Mouse (Mus musculus): Measurements from ENCODE around the gene Hdac7.

Hdac7 gene

DNA sequence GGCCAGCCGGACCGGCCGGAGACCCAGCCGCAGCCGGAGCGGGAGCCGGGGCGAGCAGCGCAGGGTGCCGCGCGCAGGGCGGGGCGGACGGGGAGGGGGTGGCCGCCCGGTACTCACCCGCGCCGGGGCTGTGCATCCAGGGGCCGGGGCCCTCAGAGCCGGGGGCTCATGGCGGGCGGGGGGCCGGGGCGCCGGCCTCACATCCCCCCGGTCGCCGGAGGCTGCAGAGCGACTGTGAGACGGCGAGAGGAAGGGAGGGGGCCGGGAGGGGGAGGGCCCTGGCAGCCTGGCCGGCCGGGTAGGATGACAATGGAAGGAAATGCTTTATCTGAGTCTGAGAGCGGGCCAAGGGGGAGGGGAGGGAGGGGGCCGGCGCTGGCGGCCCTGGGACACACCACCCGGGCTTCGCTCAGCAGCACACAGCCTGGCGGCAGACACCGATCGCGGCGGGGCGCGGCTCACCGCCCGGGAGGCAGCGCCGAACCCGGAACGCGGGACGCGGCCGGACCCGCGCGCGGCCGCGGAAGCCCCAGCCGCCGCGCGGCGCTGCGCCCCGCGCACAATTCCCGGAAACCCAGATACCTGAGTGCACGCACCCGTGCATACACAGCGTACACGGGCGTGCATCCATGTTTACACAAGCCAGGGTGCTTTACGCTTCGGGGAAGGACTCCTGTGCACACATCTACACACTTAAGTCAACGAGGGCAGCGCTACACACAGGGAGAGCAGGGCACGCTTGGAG lies 12.9 kb downstream of the Hdac7 start:
- DNase-seq, result peak; percentile 78 to 88

DNA sequence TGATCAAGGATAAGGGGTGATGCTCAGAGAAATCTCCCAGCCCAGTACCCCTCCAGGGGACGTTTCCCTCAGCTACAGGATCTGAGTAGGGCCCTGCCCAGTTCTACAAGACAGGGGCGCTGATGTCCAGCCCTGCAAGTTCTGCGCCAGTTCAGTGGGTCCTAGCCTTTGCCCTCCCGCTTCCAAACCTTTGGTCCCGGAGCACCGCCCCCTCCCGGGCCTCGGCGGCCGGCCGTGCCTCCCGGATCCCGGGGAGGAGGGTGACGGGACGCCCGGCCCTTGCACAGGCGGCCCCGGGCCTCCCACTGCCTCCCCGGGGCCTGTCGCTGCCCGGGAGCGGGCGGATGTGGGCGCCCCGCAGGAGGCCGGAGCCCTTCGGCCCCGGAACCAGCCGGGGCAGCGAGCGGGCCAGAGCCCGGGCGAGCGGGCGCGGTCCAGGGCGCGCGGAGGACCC lies 13.5 kb downstream of the Hdac7 start:
- peak; percentile 70 to 80 for DNase-seq

DNA sequence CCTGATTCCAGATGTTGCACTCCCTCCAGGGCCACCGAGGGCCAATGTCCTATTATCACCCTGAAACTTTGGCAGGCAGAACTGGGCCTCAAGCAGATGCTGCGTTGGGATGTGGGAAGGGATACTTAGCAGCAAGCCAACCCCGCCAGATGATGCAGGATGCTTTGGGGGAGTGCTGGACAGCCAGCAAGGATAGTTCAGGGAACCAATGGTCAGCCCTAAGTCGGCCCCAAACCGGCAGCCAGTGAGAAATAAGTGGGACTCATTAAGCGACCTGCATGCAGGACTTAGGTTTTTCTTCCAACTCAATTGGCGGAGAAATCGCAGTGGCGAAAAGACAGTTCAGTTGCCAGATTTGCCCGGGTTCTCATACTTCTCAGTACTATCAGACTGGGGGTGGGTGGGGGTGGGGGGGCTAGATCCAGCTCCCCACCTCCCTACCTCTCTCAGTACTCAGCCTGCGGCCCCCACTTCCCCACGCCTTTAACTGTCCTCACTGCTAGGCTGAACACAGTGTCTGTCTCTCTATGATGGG lies 14.0 kb downstream of the Hdac7 start:
- peak; percentile 37 to 54 for DNase-seq

DNA sequence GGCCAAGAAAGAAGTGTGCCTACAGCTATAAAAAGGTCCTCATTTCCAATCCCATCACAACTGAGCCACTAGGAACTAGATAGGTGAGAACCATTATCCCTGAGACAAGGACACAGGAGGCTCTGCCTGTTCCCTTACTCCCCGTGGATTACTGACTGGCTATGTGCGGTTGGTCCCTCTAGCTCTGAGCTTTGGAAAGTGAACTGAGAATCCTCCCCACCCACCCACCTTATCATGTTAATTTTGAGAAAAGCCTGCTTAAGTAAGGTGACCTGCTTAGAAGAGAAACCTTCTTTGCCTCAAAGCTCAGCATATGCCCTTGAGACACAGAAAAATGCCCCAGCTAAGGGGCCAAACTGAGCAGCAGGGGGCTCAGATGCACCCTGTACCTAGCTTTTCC lies 14.9 kb downstream of the Hdac7 start:
- no peak for DNase-seq

DNA sequence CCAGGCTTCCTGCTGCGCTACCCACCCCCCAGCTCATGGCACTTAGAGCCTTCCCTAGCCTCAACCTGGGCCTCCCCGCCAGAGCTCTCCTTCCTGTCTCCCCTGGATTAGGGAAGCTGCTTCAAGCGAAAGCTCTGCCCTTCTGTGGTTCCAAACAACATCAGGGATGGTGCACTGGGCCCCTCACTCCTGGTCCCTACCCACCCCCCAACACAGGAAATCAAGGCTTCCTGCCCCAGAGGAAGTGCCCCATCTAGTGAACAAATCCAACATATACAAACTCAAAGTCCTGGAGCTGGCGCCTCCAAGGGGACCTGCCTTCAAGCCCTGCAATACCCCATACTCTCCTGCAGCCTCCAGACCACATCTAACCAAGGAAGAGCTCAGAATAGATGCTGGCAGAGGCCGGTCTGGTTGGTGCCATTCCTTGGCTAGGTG lies 15.4 kb downstream of the Hdac7 start:
- peak; percentile 34 to 51 for DNase-seq

DNA sequence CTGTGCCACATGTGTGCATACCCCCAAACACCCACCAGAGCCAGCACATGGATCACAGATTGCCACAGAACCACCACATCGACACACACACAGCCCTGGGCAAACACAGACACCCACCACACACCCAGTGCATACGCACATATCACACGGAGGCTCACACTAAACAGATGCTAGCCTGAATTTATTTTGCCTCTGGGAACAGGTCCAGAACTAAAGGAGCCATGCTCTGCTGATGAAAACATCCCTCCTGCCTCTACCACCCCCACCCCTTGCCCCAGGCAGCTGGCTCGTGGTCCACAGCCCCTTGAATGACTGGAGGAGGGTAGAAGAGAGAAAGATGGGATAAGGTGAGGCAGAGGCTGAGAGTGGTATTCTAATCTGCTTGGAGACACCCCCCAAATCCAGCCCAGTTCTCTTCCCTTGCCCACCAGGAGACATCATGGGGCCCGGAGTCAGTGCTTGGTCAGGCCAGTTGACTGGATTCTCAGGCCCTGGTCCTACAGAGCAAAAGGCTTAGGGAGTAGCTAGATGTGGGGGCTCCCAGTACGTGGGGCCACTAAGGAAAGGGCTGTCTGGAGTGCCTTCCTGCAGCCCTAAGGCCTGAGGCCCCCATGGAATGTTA lies 16.0 kb downstream of the Hdac7 start:
- DNase-seq, result no peak

DNA sequence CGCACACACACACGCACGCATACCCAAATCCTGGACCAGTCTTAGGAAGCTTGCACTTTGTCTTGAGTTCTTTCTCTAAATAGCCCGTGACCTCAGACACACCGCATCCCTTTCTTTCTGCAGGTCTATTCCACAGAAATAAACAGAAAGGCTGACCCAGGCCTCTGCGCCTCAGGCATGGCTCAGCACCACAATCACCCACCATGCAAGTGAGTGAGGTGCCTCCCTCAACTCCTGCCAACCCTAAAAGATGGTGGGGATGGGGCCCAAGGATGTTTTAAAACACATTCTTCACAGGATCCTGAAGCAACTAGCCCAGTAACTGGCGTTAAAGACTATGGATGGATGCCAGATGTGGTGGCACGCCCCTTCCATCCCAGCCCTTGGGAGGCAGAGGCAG lies 16.9 kb downstream of the Hdac7 start:
- DNase-seq, result no peak

DNA sequence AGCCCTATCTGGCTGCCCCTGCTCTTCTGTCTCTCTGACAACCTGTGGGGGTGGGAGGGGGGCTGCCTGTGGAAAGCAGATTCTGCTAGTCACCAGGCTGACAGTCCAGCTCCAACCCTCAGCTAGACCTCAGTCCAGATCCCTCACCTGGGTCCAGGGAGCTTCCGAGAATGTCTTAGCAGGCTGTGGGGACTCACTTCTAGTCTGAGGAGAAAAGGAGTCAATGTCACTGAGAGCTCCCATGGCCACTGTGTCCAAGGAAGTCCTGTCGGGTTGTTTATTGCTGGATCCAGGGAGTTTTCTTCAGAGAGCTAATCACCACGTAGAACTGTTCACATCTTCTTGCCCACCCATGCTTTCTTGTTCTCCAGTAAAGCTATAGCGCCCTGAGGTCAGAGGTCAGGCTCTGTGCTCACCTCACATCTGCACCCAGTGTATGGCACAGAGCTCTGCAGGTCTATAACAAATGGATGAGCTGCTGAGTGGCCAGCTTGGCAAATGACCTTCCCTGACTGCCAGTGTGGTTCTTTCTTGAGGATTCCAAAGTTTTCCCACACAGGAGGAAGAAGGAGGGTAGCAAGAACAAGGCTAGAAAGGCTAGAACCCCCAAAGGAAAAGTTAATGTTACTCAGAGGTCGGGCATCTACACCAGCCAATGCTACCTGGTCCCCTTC lies 17.6 kb downstream of the Hdac7 start:
- DNase-seq, result no peak

DNA sequence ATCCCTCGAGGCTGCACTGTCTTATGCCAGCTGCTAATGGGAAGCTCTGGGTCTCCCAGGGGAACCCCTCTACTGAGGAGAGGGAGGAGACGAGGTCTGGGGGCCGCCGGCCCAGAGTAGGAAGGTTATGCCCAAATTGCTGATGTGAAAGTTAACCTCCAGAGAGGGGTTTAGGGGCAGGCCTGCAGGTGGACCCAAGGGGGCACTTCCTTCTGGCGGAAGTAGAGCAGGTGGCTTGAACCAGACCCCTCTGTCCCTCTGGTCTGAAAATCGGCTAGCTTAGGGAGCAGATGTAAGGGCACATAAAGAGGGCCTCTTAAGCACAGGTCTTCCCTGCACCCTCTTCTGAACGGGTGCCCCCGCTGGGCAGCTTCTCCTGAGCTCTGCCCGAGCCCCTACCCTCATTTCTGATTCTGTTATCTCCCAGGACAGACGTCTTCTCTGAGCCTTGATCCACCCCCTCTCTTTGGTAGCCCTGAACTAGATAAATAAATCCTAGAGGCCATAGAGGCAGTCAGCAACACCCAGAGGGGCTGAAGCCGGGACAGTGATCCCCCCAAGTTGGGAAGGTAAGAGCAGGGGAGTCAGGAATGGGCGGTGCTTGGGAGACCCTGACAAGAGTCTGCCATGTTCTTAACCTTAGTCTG lies 18.2 kb downstream of the Hdac7 start:
- no peak for DNase-seq

DNA sequence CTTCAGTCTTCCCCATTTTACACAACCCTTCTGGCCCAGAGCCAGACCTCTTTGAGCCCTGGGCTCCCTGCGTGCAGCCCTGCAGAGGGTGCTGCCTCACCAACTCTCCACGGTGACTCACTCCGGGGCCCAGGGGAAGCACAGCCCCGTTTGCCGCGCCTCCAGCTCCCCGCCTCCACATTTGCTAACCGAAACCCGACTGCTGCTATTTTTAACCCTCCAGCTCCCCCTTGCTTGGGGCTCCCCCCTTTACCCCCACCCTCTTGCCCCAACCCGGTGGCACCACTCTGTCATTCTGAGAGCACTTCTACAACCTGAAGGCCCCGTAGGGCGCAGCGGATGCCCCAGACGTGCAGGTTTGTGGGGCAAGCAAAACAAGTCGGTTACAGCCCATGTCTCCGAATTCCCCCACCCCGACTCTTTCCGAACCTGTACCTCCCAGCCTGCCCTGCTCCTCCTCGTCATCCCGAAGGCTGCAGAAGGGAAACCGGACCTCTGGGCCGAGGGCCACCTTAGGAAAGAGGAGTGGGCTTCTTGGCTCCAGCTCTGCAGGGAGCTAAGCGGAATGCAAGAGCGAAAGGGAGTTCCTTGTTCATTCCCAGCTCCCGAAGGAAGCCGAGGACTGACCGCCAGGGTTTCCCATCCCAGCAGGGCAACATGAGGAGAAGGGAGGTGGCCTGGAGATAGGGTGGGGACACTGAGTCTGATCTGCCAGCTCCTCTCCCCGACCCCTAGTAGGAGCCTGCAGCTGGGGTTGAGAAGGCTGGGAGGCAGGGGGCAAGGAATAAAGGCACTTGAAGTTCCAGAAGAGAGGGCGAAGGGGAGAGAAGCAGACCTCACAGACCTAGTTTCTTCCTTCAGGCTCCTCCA lies 19.0 kb downstream of the Hdac7 start:
- DNase-seq, result peak; percentile 84 to 91

DNA sequence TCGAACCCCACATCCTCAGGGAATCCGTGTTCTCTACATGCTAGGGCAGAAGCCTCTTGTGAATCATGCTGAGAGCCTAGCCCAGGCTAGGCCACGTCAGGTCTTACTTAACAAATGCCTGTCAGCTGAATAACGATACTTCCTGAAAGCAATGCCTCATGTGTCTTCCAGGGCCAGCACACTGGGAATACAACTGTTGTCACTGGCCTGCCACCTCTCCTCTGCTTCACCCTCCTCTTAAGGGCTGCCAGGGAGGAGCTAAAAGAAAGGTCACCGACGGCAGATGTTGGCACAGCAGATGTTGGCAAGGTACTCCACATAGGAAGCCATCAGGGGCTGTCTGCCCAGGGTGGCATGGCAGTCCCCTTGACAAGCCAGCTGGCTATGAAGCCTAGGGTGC lies 20.3 kb downstream of the Hdac7 start:
- DNase-seq, result no peak

DNA sequence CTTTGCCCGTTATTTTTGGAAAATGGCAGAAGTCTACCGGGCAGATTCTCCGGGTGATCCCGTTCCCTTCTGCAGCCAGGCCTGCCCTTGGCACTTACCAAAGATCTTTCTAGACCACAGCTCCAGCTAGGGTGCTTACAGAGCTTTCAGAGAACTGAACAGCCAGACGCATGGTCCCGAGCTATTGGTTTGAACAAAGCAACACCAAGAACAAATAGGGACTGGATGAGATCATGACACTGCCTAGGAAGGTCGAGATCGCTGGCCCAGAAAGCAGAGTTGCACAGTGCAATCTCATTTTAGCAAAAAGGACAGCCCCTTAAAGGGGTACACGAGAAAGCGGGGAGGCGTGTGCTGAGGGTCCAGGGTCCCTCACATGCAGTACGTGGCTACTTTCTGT lies 20.8 kb downstream of the Hdac7 start:
- DNase-seq, result no peak

DNA sequence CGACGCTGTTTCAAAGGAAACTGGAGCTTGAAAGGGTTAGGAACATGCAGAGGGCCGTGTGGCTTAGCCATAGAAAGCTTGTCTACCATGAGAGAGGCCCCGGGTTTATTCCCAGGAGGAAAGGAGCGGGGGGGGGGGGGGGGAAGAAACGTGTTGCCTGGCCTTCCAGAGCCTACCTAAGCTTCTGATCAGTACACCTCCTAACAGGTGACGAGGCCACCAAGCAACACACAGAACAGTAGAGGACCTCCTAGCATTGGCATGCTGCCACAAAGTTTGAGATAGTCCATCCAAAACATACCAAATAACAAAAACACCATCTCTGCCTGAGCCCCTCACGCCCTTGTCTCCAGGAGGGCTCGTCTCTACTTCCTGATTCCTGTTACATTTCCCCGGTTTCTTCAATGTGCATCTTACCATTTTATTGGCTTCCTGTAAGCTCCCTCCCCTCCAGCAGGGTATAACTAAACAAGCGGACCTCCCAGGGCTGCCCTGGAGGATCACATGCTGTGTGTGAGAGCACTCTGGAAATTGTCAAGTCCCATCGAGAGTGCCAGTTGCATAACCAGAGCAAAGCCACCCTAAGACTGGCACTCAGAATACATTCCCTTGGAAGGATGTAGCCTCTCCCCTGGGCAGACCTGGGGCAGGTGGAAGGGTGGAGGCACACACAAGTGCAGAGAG lies 21.6 kb downstream of the Hdac7 start:
- peak in 1 of 2 experiments; percentile 31 for DNase-seq

DNA sequence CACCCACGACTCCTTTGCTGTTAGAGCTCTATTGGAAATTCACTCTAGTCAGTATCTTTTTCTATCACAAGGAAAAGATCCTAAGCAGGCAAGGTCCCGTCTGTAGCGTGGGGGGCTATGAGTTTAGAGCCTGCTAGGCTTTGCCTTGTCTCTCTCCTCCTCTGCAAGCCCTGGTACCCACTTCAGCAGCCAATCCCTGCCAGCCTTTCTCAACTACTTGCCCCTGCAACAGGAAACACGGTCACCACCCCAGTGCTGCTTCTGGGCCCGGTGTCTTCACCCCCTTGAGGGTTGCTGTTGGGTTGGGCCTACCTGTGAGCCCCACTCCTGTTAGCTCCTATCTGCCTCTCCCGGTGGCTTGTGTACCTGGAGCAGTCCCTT lies 22.3 kb downstream of the Hdac7 start:
- peak in 1 of 2 experiments; percentile 26 for DNase-seq

DNA sequence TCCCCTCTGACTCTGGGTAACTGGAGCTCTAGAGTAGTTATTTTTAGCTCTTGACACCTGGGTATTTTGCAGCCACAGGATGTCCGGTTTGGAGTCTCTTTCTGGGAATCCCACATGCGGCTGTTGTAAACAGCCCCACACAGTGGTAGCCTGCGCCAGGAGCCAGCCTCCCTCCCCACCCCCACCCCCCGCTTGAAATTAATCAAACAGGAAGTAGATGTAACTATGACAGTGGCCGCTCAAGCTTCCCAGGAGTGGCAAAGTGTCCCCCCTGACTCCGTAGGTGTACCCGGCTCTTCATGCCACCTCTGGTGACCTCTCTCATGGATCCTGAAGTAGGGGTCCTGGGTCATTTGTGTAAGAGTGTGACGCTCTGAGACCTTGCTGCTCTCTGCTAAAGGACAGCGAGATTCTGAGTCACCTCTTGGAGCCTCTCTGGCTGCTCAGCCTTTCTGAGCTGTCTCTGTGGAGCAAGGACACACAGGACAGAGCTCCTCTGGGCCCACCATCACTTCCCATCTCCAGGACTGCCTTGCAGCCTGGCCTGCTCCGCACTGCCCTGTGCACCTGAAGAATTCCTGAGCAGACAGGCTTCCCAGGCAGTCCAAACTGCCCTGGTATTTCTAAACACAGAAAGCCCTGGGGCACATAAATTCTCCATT lies 22.9 kb downstream of the Hdac7 start:
- peak in 1 of 2 experiments; percentile 59 for DNase-seq

DNA sequence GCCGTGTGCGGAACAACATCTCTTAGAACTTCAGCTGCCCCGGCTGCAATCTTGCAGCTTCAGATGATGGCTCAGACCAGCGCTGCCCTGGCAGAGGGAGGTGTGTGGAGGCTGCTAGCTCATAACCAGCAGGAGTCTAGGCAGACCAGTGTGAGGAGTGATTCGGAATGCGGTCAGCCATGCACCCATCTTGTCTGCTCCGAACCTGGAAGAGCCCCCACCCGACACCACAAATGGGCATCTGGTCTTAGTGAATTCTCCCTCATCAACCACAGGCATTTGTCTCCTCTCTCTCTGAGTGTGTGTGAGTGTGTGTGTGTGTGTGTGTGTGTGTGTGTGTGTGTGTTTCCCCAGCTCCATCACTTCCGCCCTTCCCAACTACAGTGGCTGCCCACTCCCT lies 24.4 kb downstream of the Hdac7 start:
- no peak for DNase-seq

DNA sequence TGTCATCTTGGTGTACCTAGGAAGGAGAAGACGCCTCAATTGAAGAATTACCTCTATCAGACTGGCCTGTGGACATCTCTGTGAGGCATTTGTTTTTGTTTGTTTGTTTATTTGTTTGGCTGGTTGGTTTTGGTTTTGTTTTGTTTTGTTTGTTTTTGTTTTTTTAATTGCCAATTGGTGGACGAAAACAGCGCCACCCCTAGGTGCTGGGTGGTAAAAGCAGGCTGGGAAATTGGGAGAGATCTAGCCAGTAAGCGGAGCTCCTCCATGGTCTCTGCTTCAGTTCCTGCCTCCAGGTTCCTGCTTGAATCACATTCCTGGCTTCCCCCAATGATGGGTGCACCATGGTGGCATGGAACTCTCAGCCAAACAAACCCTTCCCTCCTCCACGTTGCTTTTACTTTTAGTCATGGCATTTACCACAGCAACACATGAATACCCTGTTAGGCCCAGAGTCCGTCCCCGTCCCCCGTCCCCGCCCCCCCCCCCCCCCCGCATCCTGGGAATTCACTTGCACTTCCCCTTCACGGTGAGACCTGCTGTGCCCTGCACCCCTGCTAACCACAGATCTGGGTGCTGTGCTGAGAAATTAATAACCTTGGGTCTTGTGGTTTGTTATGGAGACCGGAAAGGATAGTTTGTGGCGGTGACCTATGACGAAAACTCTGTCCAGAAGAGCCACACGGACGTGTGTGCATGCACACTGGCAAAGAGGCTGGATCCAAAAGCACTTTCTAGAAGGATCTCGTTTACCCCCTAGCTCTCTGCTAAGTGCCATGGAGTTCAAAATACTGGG lies 27.9 kb downstream of the Hdac7 start:
- DNase-seq, result no peak

DNA sequence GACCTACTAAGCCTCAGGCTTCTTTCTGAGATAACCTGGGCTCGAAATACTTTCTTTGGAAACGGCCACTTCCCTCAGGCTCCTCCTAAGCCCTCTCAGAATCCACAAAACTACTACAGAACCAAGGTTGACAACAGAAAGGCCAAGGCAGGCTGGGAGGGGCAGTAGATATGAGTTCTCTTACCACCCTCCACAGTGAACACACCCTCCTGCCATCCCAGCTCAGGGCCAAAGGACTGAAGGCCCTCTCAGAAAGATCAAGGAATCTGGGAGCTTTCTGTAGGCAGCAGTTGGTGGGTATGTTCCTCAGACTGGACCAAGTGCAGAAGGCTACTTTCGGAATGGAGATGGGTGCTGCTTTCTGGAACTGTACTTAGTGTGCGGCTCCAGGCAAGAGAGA lies 29.0 kb downstream of the Hdac7 start:
- no peak for DNase-seq

DNA sequence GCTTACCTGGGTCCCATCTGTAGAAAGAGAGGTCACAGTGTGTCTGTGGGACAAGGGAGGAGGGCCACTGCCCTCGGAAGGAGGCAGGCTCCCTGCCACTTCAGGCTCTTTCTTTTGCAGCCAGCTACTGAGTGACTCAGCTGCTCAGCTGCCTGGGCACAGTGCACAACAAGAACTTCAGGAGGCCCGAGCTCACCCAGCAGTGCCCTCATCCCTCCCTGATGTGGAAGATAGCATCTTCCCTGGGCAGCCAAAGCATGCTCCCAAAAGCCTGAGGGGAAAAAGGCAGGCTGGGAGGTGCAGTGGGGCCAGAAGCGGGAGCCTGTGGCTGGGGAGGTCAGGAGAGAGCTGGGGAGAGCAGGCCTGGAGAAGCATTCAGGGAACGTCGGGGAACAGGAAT lies 29.6 kb downstream of the Hdac7 start:
- no peak for DNase-seq

Data from kidney, postnatal 4 days (tissue).